Mouse (Mus musculus): ENCODE results near the gene Qser1.

GRCm38 (mm10) chr2:104849991-104850359 is 33.4 kb upstream of the Qser1 start:
- TF ChIP-seq CTCF (IDR thresholded peaks at IDR 0.05; ENCODE audit: extremely low read depth, insufficient read depth, insufficient read length, insufficient replicate concordance) (no peak), POLR2A (IDR thresholded peaks at IDR 0.05; ENCODE audit: low read depth, low read length) (no peak)

All from spleen, adult 2 months (tissue).